Comparison of ENCODE assay signal across 8 mouse cellular contexts in genomic region chr16:4726528-4727128, GRCm38 (mm10). TPM values are rescaled to one million over a fixed set of nuclear protein-coding genes. Genes with fewer than 3 reads are reported as not detected.
DNase-seq lines count a peak whose midpoint lies in the region; ATAC-seq lines count a peak whose summit lies in the region.

No protein-coding gene starts in this region.

- H3K9me3 ChIP-seq in heart, embryonic 11.5 days (replicated peaks; ENCODE audit: control insufficient read depth, low read length), result no peaks in the 10 kb centered on the region
- no peaks in the 10 kb centered on the region for H3K9me3 ChIP-seq in forebrain, embryonic 16.5 days (ENCODE audit: control insufficient read depth, low read length)
- H3K9me3 ChIP-seq in midbrain, embryonic 14.5 days (ENCODE audit: control insufficient read depth, low read length), result no peaks in the 10 kb centered on the region

- H3K4me2 ChIP-seq in heart, embryonic 11.5 days, result peak overlapping the region; percentile 95
- peak overlapping the region; percentile 87 for H3K4me2 ChIP-seq in forebrain, embryonic 16.5 days (ENCODE audit: low read length)
- peak overlapping the region; percentile 85 for H3K4me2 ChIP-seq in midbrain, embryonic 14.5 days (ENCODE audit: low read length)

- no peaks in the 10 kb centered on the region for H3K36me3 ChIP-seq in heart, embryonic 11.5 days (ENCODE audit: control insufficient read depth, insufficient read depth, low read length)
- no peaks in the 10 kb centered on the region for H3K36me3 ChIP-seq in forebrain, embryonic 16.5 days (ENCODE audit: control insufficient read depth, insufficient read depth)
- H3K36me3 ChIP-seq in midbrain, embryonic 14.5 days (ENCODE audit: control insufficient read depth, insufficient read depth, low read length), result no peaks in the 10 kb centered on the region

- intact Hi-C loops in heart, postnatal 14 days (cut with DNase I), result no loop called here

- peak overlapping the region; percentile 91 for H3K9ac ChIP-seq in heart, embryonic 11.5 days (ENCODE audit: low read depth, low read length)
- H3K9ac ChIP-seq in forebrain, embryonic 16.5 days (replicated peaks; ENCODE audit: low read depth, low read length), result peak overlapping the region; percentile 90
- H3K9ac ChIP-seq in midbrain, embryonic 14.5 days (replicated peaks; ENCODE audit: low read length), result peak overlapping the region; percentile 91

- no peak for DNase-seq in heart, postnatal 14 days
- DNase-seq in 3T3-L1 (ENCODE audit: low read depth, low spot score), result peak; percentile 47
- peak; percentile 60 for DNase-seq in adrenal gland, postnatal 10 days
- peak; percentile 11 for DNase-seq in large intestine, adult 2 months (ENCODE audit: low read depth, low spot score)
- no peak for DNase-seq in midbrain, embryonic 14.5 days
- no peak for DNase-seq in frontal cortex, postnatal 25 days (ENCODE audit: low spot score in 2 of 2)

- peak overlapping the region; percentile 84 for H3K27ac ChIP-seq in heart, embryonic 11.5 days (ENCODE audit: low read depth, low read length)
- H3K27ac ChIP-seq in forebrain, embryonic 16.5 days (ENCODE audit: low read length), result peak overlapping the region; percentile 75
- peak overlapping the region; percentile 79 for H3K27ac ChIP-seq in midbrain, embryonic 14.5 days (replicated peaks; ENCODE audit: low read depth, low read length)

- H3K4me3 ChIP-seq in heart, embryonic 11.5 days (ENCODE audit: low read depth, low read length), result peak overlapping the region; percentile 73
- H3K4me3 ChIP-seq in forebrain, embryonic 16.5 days (replicated peaks; ENCODE audit: low read length), result peak overlapping the region; percentile 97
- H3K4me3 ChIP-seq in midbrain, embryonic 14.5 days (replicated peaks; ENCODE audit: low read depth, low read length), result peak overlapping the region; percentile 90

- ATAC-seq in heart, embryonic 11.5 days (replicated peaks; ENCODE audit: insufficient number of reproducible peaks, low FRiP score, low TSS enrichment), result peak; percentile 73
- no peak; the same call in 1 of the 2 replicates for ATAC-seq in forebrain, embryonic 16.5 days
- peak; percentile 3; the same call in 1 of the 2 replicates for ATAC-seq in midbrain, embryonic 14.5 days (ENCODE audit: low FRiP score, low TSS enrichment)

- peaks cover 7% of the 10 kb centered on the region; the same call in 1 of the 2 replicates for H3K4me1 ChIP-seq in heart, embryonic 11.5 days (ENCODE audit: control insufficient read depth, insufficient read depth, low read length)
- peaks cover 10% of the 10 kb centered on the region for H3K4me1 ChIP-seq in forebrain, embryonic 16.5 days (replicated peaks; ENCODE audit: control insufficient read depth, insufficient read depth, low read length)
- H3K4me1 ChIP-seq in midbrain, embryonic 14.5 days (ENCODE audit: control insufficient read depth, insufficient read depth, low read length), result peaks cover 14% of the 10 kb centered on the region

- WGBS in heart, embryonic 11.5 days (ENCODE audit: insufficient replicate concordance), result under 1% methylated on average over 40 of the region's 40 CpGs
- 1% methylated on average over 39 of the region's 40 CpGs for WGBS in forebrain, embryonic 16.5 days
- 1% methylated on average over 38 of the region's 40 CpGs for WGBS in large intestine, adult 2 months
- under 1% methylated on average over 40 of the region's 40 CpGs for WGBS in midbrain, embryonic 14.5 days

- H3K27me3 ChIP-seq in heart, embryonic 11.5 days (ENCODE audit: control insufficient read depth, insufficient read depth, low read length), result no peaks in the 10 kb centered on the region; the same call in 1 of the 2 replicates
- no peaks in the 10 kb centered on the region for H3K27me3 ChIP-seq in forebrain, embryonic 16.5 days (replicated peaks; ENCODE audit: control insufficient read depth, insufficient read depth, low read length)
- no peaks in the 10 kb centered on the region for H3K27me3 ChIP-seq in midbrain, embryonic 14.5 days (ENCODE audit: control insufficient read depth, insufficient read depth, low read length)

RNA-seq across cellular contexts. Expression of gene Hmox2, which starts 0.5 kb away (rescaled TPM):
- 102 and 109 TPM in 2 replicates for polyA plus RNA-seq in heart, embryonic 11.5 days (2014; fragmentation: Nextera tagmentation; extraction: Ambion mirVana)
- 10 to 100 TPM; 70.5 to 71.1 TPM for total RNA-seq in heart, postnatal 14 days (2021)
- 10 to 100 TPM; 93.5 to 97.5 TPM for total RNA-seq in adrenal gland, postnatal 10 days (2021)
- 83.1 and 99.5 TPM in 2 replicates for polyA plus RNA-seq in forebrain, embryonic 16.5 days (2015; fragmentation: Nextera tagmentation; extraction: Ambion mirVana)
- 27.8 and 34.5 TPM in 2 replicates for polyA plus RNA-seq in large intestine, adult 2 months (2012; rRNA removed)
- polyA plus RNA-seq in midbrain, embryonic 14.5 days (2014; fragmentation: Nextera tagmentation; extraction: Ambion mirVana), result 91.6 and 96.4 TPM in 2 replicates

RNA-seq across cellular contexts. Expression of gene Nmral1, which starts 7.5 kb away (rescaled TPM):
- polyA plus RNA-seq in heart, embryonic 11.5 days (2014; fragmentation: Nextera tagmentation; extraction: Ambion mirVana), result 53.1 and 58.3 TPM in 2 replicates
- total RNA-seq in heart, postnatal 14 days (2021), result 1 to 10 TPM; 3.2 to 4.5 TPM
- total RNA-seq in adrenal gland, postnatal 10 days (2021), result 10 to 100 TPM; 11.6 to 14.4 TPM
- 88.8 and 94.4 TPM in 2 replicates for polyA plus RNA-seq in forebrain, embryonic 16.5 days (2015; fragmentation: Nextera tagmentation; extraction: Ambion mirVana)
- polyA plus RNA-seq in large intestine, adult 2 months (2012; rRNA removed), result 8.0 and 12.7 TPM in 2 replicates
- 80.9 and 91.4 TPM in 2 replicates for polyA plus RNA-seq in midbrain, embryonic 14.5 days (2014; fragmentation: Nextera tagmentation; extraction: Ambion mirVana)

RNA-seq across cellular contexts. Expression of gene Coro7, which starts 47.1 kb away (rescaled TPM):
- polyA plus RNA-seq in heart, embryonic 11.5 days (2014; fragmentation: Nextera tagmentation; extraction: Ambion mirVana), result 12.1 and 12.4 TPM in 2 replicates
- total RNA-seq in heart, postnatal 14 days (2021), result 10 to 100 TPM; 20.6 to 20.7 TPM
- 10 to 100 TPM; 27.9 to 38.7 TPM for total RNA-seq in adrenal gland, postnatal 10 days (2021)
- 25.4 and 32.6 TPM in 2 replicates for polyA plus RNA-seq in forebrain, embryonic 16.5 days (2015; fragmentation: Nextera tagmentation; extraction: Ambion mirVana)
- 42.9 and 73.6 TPM in 2 replicates for polyA plus RNA-seq in large intestine, adult 2 months (2012; rRNA removed)
- 23.3 and 25.7 TPM in 2 replicates for polyA plus RNA-seq in midbrain, embryonic 14.5 days (2014; fragmentation: Nextera tagmentation; extraction: Ambion mirVana)

Comparison
In these comparisons a context has a peak if more than half of its experiments do, and no peak if none do; other contexts are left out.
1. DNase-seq: peak in 3T3-L1 (single experiment), adrenal gland, postnatal 10 days (single experiment) and large intestine, adult 2 months (single experiment); none in heart, postnatal 14 days (0 of 2), midbrain, embryonic 14.5 days (single experiment) and frontal cortex, postnatal 25 days (0 of 2).
2. Peak in every context shown above with its lines, with median percentiles within 50 percentile points of each other: H3K27ac ChIP-seq, H3K4me2 ChIP-seq, H3K4me3 ChIP-seq and H3K9ac ChIP-seq.